Mouse (Mus musculus): ENCODE data around the gene Pde6d.

The Pde6d gene

DNA sequence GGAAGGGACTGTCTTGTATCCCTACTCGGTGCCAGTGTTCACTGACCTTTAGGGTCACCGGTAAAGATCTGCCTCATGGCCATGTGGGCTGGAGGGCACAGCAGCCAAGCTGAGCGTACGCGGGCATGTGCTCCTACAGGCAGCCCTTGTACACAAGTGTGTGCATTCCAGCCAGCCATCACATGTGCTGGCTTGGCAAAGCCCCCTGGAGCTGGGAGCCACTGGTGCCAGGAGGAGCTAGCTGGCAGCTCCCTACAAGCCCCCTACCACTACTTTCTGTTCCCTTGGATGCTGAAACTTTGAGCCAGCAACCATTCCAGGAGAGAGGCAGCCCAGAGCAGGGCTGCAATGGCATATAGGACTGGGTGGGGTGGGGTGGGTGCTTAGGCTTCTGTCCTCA, 76.0 kb downstream of the Pde6d start:
- DNase-seq (ENCODE audit: low read depth, low spot score): no peak
- Histone ChIP-seq H3K36me3 (ENCODE audit: control insufficient read depth, insufficient read depth, low read length, poor library complexity, severe bottlenecking) (no peaks in the 10 kb centered on the region), H3K27me3 (ENCODE audit: control insufficient read depth, insufficient read depth, low read length, poor library complexity, severe bottlenecking) (no peaks in the 10 kb centered on the region)

DNA sequence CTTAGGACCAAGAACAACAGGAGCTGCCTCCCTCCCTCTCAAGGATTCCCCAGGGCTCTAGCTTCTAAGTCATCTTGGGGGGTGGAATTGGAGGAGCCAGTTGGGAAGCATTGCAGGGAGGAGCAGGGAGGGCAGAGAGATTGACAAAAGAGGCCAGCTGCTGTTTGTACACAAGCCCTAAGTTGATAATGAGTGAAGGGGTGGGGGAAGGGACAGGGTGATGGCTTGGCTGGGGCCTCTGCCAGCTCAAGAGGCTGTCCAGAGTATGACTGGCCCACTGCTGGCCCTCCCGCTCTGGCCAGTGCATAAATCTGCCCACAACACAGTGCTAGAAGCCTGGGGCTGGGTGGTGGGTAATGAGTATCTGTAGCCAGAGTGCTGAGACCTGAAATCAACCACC, 77.0 kb downstream of the Pde6d start:
- no peaks in the 10 kb centered on the region for H3K27me3 ChIP-seq (ENCODE audit: control insufficient read depth, insufficient read depth, low read length, poor library complexity, severe bottlenecking)
- no peak for DNase-seq (ENCODE audit: low read depth, low spot score)

DNA sequence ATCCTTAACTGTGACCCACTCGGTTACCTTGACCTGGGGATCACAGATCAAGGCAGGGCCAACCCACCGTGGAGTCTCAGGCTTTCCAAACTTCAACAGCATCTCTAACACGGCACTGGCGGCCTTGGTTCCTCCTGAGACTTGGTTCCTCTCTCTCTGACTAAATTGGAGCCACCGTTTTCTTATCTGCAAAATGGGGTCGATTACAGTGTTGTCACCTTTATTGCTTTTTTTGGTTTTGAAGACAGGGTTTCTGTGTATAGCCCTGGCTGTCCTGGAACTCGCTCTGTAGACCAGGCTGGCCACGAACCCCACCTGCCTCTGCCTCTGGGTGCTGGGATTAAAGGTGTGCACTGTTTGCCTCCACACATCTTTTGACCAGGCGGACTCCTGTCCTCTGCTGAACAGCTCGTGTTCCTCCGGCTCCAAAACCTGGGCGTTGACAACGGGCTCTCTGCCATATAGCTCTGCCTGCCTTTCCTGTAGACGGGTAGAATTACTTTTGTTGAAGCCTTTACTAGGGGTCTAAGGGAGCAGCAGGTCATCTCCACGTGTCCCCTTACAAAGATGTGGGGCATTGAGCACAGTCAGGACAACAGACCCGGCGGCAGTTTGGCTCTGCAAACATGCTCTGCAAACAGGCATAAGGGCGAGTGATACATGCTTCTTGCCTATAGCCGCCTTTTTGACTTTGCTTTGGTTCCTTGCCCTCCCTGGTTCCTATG, 77.6 kb downstream of the Pde6d start:
- no peak for DNase-seq (ENCODE audit: low read depth, low spot score)

More for the DNA sequence above, 77.0 kb downstream of the Pde6d start:
- H3K36me3 ChIP-seq (ENCODE audit: control insufficient read depth, insufficient read depth, low read length, poor library complexity, severe bottlenecking): no peaks in the 10 kb centered on the region

DNA sequence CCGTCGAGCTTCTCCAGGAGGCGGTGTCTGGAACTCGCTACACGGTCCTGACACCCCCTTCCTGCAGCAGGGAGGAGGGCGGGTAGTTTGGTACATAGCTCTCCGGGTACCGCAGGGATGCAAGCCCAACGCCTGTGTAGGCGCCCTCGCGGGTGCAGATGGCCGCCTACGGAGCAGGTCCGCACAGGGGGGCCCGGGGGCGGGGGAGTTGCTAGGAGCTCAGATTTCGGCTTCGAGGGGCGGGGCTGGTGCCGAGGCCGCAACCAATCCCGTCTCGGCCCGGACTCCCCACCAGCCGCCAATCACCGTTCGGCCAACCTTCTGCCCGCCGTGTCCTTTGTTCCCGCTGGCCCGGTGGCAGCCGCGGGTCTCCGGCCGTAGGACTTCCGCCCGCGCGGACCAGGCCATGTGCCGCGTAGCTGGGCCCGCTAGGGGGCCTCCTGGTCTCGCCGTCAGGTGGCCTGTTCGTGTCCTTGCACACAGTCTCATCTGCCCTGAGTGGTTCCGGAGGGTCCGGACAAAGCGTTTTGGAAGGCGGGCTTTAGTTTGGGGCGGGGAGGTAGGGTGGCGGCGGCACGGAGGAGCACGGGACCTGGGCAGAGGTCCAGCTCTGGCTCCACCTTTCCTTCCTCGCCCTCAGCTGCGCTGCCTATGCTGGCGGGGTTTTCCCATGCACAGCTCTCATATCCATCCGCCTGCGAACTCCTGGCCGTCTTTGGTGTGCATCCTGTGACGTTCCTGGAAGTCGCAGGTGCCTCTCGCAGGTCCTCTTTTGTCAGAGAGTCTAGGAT, 78.3 kb downstream of the Pde6d start:
- DNase-seq (ENCODE audit: low read depth, low spot score): peak; percentile 83
- no peaks in the 10 kb centered on the region for H3K36me3 ChIP-seq (ENCODE audit: control insufficient read depth, insufficient read depth, low read length, poor library complexity, severe bottlenecking)
- no peaks in the 10 kb centered on the region for H3K27me3 ChIP-seq (ENCODE audit: control insufficient read depth, insufficient read depth, low read length, poor library complexity, severe bottlenecking)

More for the DNA sequence above, 77.6 kb downstream of the Pde6d start:
- no peaks in the 10 kb centered on the region for H3K36me3 ChIP-seq (ENCODE audit: control insufficient read depth, insufficient read depth, low read length, poor library complexity, severe bottlenecking)
- H3K27me3 ChIP-seq (ENCODE audit: control insufficient read depth, insufficient read depth, low read length, poor library complexity, severe bottlenecking): no peaks in the 10 kb centered on the region

DNA sequence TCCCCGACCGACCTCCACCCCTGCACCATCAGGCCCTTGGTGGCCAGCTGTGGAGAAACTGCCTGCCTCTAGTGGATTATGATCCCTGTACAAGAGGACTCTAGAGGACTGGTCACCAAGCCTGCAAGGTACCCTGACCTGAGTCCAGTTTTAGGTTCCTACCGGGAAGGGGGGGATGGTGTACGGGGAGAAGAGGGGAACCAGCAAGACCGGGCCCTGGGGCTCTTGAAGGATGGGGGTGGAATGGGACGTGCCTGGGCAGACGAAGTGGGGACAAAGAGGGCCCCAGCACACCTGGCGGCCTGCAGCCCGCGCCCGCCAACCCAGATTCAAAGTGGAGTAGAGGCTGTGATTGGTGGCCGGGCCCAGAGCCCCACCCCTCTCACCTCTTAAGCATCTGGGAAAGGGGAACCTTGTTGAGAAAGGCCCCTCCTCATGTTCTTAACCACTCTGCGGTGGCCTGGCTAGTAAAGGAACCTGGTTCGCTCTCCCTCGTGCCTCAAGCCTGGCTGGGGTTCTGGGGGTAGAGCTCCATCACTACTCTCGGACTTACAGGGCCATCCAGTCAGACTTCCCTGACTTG, 79.2 kb downstream of the Pde6d start:
- Histone ChIP-seq H3K27me3 (ENCODE audit: control insufficient read depth, insufficient read depth, low read length, poor library complexity, severe bottlenecking) (no peaks in the 10 kb centered on the region), H3K36me3 (ENCODE audit: control insufficient read depth, insufficient read depth, low read length, poor library complexity, severe bottlenecking) (no peaks in the 10 kb centered on the region)
- peak; percentile 83 for DNase-seq (ENCODE audit: low read depth, low spot score)

DNA sequence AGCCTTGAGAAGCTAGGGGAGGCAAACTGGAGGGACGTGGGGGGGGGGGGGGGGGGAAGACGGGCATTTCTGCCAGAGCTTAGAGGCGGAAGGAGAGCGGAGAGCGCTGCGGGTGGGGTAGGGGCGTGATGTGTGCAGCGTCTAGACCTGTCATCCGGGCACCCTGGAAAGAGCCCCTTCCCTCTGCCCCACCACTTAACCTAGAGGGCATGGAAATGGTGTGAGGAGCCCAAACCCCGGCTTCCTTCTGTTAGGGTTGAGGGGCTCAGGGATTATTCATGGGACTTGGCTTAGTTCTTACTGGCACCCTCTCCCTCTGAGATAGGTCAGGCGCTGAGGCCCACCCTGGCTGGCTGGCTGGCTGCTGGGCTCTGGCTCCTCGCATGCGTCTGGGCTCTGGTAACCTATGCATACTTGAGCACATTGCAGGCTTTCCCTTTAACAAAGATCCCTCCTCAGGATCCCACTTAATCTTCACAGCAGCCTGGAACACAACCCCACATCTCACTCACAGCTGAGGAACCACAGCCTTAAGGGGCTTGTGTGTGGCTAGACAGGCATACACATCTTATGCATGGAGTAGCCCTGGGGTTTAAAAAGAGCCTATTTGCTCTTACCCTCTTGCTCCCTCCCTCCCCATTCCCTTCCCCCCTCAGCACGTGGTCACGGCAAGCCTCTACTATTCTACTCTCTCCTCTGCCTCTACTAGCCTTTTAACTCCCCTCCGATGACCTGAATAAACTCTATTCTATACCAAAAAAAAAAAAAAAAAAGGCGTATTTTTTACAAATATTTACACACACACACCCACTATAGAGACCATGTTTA, 80.0 kb downstream of the Pde6d start:
- Histone ChIP-seq H3K36me3 (ENCODE audit: control insufficient read depth, insufficient read depth, low read length, poor library complexity, severe bottlenecking) (no peaks in the 10 kb centered on the region), H3K27me3 (ENCODE audit: control insufficient read depth, insufficient read depth, low read length, poor library complexity, severe bottlenecking) (no peaks in the 10 kb centered on the region)
- DNase-seq (ENCODE audit: low read depth, low spot score): no peak

DNA sequence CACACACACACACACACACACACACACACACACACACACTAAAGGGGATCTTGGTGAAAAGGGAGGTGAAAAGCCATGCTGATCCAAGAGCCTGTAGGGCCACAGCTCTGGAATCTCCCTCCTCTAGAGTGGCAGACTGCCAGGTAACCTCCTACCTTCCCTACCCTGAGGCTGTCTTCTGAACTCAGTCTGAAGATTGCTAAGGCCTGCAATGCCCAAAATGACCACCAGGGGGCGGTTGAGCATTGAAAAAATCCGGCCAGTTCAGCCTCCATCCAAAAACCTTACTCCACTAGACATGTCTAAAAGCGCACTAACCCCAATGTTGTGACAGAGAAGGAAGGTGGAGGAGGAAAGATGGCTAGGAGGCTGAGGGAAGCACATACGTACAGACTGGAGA, 80.9 kb downstream of the Pde6d start:
- DNase-seq (ENCODE audit: low read depth, low spot score): peak; percentile 94
- Histone ChIP-seq H3K27me3 (ENCODE audit: control insufficient read depth, insufficient read depth, low read length, poor library complexity, severe bottlenecking) (no peaks in the 10 kb centered on the region), H3K36me3 (ENCODE audit: control insufficient read depth, insufficient read depth, low read length, poor library complexity, severe bottlenecking) (no peaks in the 10 kb centered on the region)

DNA sequence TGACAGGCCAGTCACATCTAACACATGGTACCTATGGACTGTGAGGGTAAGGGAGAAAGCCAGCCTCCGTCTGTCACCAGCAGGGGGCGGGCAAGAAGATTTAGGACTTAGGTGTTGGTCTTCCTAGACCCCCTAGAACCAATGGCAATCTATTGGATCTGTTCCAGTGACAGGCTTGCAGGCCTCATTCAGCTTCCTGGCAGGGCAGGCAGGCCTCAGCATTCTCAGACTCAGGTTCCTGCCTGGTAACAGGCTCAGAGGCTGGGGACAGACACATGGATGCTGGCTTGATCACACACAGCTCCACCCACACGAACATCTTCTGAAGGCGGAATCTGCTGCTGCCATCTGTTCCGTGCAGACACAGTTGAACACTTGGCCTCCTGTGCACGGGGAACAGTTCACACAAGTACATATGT, 81.3 kb downstream of the Pde6d start:
- no peaks in the 10 kb centered on the region for H3K27me3 ChIP-seq (ENCODE audit: control insufficient read depth, insufficient read depth, low read length, poor library complexity, severe bottlenecking)
- no peaks in the 10 kb centered on the region for H3K36me3 ChIP-seq (ENCODE audit: control insufficient read depth, insufficient read depth, low read length, poor library complexity, severe bottlenecking)
- DNase-seq (ENCODE audit: low read depth, low spot score): peak; percentile 78

DNA sequence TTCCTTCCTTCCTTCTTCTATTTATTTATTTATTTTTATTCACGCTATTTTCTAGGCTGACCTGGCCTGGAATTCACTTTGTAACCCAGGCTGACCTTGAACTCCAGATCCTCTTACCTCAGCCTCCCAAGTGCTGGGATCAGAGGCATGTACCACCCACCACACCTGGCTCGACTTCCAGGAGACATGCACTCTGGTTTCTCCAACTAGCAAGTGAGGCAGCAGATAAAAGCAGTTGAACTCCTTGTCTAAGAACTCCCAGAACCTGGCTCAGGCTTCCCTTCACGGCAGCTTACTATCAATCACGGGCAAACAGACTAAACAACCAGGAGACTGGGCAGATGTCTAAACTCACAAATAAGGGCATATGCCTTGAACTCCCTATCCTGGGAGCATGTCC, 81.7 kb downstream of the Pde6d start:
- no peak for DNase-seq (ENCODE audit: low read depth, low spot score)
- H3K27me3 ChIP-seq (ENCODE audit: control insufficient read depth, insufficient read depth, low read length, poor library complexity, severe bottlenecking): no peaks in the 10 kb centered on the region

DNA sequence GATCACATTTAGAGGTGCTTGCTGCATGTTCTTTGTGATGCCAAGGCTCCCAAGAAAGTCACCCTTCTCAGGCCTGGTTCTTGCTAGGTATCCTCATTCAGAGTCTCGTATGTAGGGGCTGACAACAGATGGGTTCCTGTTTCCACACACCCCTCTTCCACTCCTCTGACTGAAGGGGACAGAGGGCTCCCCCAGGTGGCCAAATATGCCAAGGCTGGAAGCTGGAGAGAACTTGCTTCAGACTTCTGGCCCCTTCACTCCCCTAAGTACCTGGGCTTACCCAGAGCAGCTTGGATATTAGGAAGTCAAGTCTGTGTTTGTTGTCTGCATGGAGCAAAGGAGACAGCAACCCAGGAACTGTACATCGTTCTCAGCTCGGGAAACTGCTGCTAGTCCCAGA, 82.5 kb downstream of the Pde6d start:
- no peaks in the 10 kb centered on the region for H3K27me3 ChIP-seq (ENCODE audit: control insufficient read depth, insufficient read depth, low read length, poor library complexity, severe bottlenecking)
- DNase-seq (ENCODE audit: low read depth, low spot score): peak; percentile 89
- H3K36me3 ChIP-seq (ENCODE audit: control insufficient read depth, insufficient read depth, low read length, poor library complexity, severe bottlenecking): no peaks in the 10 kb centered on the region

More for the DNA sequence above, 81.7 kb downstream of the Pde6d start:
- no peaks in the 10 kb centered on the region for H3K36me3 ChIP-seq (ENCODE audit: control insufficient read depth, insufficient read depth, low read length, poor library complexity, severe bottlenecking)

DNA sequence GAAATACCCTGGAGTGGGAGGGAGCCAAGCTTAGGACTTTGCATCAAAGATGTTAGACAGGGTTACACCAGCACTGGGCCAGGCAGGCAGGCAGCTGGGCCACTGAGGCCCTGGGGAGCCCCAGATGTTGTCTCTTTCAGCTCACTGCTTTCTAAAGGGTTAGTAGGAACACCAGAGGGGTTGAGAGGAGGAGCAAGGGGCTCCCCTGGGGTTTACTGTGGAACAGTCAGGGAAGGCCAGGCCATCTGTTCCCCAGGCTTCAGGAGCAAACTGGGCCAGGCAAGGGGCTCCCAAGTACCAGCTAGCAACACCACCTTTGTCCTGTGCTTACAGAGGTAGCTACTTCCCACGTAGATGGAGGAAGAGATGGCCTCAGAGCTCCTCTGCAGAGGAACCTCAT, 83.8 kb downstream of the Pde6d start:
- no peak for DNase-seq (ENCODE audit: low read depth, low spot score)
- H3K27me3 ChIP-seq (ENCODE audit: control insufficient read depth, insufficient read depth, low read length, poor library complexity, severe bottlenecking): no peaks in the 10 kb centered on the region
- no peaks in the 10 kb centered on the region for H3K36me3 ChIP-seq (ENCODE audit: control insufficient read depth, insufficient read depth, low read length, poor library complexity, severe bottlenecking)

DNA sequence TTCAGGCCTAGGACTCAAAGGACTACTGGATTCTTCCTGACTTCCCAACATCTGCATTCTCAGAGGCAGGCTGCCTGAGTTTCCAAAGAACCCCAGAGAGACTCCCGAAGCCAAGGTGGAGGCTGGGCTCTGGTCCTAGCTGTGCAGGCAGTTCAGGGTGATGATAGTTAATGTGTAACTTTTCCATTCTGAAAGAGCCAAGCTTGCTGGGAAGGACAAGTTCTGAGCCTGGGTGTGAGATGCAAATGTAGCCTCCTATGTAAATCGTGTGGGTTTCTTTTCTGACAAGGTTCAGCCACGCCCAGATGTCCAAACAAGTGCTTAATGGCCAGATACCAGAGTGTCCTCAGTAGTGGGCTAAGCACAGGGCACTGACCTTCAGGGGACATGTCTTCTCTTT, 84.4 kb downstream of the Pde6d start:
- peak; percentile 64 for DNase-seq (ENCODE audit: low read depth, low spot score)
- H3K36me3 ChIP-seq (ENCODE audit: control insufficient read depth, insufficient read depth, low read length, poor library complexity, severe bottlenecking): no peaks in the 10 kb centered on the region
- no peaks in the 10 kb centered on the region for H3K27me3 ChIP-seq (ENCODE audit: control insufficient read depth, insufficient read depth, low read length, poor library complexity, severe bottlenecking)

DNA sequence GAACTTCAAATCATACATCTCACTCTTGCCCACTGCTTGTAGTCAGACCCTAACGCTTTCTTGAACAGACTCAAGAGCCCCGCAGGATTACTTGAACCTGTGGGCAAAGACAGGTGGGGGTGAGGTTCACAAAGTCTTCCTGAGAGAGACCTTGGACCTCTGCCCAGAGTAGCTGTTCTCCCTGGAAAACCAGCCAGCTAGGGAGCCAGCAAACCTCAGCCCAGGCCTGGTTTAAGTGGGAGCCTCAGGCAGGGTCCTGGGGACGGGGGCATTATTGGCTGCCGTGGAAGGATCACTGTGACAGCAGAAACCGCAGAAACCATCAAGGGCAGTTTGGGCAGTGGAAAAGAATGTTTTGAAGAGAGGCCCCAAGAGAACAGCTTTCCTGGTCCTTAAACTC, 85.1 kb downstream of the Pde6d start:
- DNase-seq (ENCODE audit: low read depth, low spot score): no peak
- no peaks in the 10 kb centered on the region for H3K27me3 ChIP-seq (ENCODE audit: control insufficient read depth, insufficient read depth, low read length, poor library complexity, severe bottlenecking)

DNA sequence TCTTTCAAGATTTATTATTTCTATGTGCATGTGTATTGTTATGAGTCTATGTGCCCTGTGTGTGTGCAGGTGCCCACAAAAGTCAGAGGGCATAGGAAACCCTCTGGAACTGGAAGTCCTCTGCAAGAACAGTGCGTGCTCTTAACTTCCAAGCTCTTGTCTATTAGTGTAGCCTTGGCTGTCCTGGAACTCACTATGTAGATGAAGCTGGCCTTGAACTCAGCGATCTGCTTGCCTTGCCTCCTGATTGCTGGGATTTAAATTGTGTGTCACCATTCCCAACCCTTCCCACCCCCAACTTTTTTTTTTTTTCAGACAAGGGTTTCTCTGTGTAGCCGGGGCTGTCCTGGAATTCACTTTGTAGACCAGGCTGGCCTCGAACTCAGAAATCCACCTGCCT, 86.1 kb downstream of the Pde6d start:
- no peak for DNase-seq (ENCODE audit: low read depth, low spot score)
- Histone ChIP-seq H3K27me3 (ENCODE audit: control insufficient read depth, insufficient read depth, low read length, poor library complexity, severe bottlenecking) (no peaks in the 10 kb centered on the region), H3K36me3 (ENCODE audit: control insufficient read depth, insufficient read depth, low read length, poor library complexity, severe bottlenecking) (no peaks in the 10 kb centered on the region)

More for the DNA sequence above, 85.1 kb downstream of the Pde6d start:
- H3K36me3 ChIP-seq (ENCODE audit: control insufficient read depth, insufficient read depth, low read length, poor library complexity, severe bottlenecking): no peaks in the 10 kb centered on the region

Data from splenic B cell, adult 2 months (primary cell).